Mouse (Mus musculus): ENCODE data around the gene Nup133.

- TF ChIP-seq CTCF (conservative IDR thresholded peaks at IDR 0.05; ENCODE audit: insufficient read depth, insufficient read length, low read depth, low read length) (no peak), POLR2A (IDR thresholded peaks at IDR 0.05; ENCODE audit: low read depth, low read length) (no peak)
These were observed 29.2 kb upstream of the Nup133 start for GRCm38 (mm10) chr8:123978166-123978838.
